Mouse (Mus musculus) B cell, adult 2 months (primary cell): Measurements from ENCODE around the gene Hdac9.
"Not testable (repeated sequence)": the region's sequence is repeated elsewhere in the genome, so short reads cannot be mapped to it uniquely, and the experiment has no call there.

ENCODE experiments used
- DNase-seq, 2 experiments: peaks; one replicate each; pipeline ENCODE4 v3.0.0; 2022

Gene Hdac9

GRCm38 (mm10) chr12:34481702-34482101 is 435.2 kb downstream of the Hdac9 start:
- no peak for DNase-seq

- no peak for DNase-seq
Measured at GRCm38 (mm10) chr12:34472949-34473651, 443.8 kb downstream of the Hdac9 start.

GRCm38 (mm10) chr12:34472542-34472941 is 444.4 kb downstream of the Hdac9 start:
- no peak for DNase-seq

- no peak for DNase-seq
Measured at GRCm38 (mm10) chr12:34461728-34462127, 455.2 kb downstream of the Hdac9 start.

- DNase-seq = no peak
Measured at GRCm38 (mm10) chr12:34452643-34453042, 464.3 kb downstream of the Hdac9 start.

GRCm38 (mm10) chr12:34451198-34451597 is 465.7 kb downstream of the Hdac9 start:
- peak; percentile 44 to 56 for DNase-seq

GRCm38 (mm10) chr12:34444724-34445123 is 472.2 kb downstream of the Hdac9 start:
- DNase-seq = not testable (repeated sequence)

GRCm38 (mm10) chr12:34440930-34441329 is 476.0 kb downstream of the Hdac9 start:
- DNase-seq = no peak

GRCm38 (mm10) chr12:34432919-34433318 is 484.0 kb downstream of the Hdac9 start:
- peak in 1 of 2 experiments; percentile 19 for DNase-seq

- DNase-seq = no peak
Measured at GRCm38 (mm10) chr12:34432461-34432860, 484.4 kb downstream of the Hdac9 start.

GRCm38 (mm10) chr12:34431832-34432231 is 485.1 kb downstream of the Hdac9 start:
- no peak for DNase-seq

GRCm38 (mm10) chr12:34425468-34425867 is 491.4 kb downstream of the Hdac9 start:
- DNase-seq = no peak

GRCm38 (mm10) chr12:34408139-34408538 is 508.8 kb downstream of the Hdac9 start:
- DNase-seq = no peak

GRCm38 (mm10) chr12:34407143-34407542 is 509.8 kb downstream of the Hdac9 start:
- DNase-seq = no peak

GRCm38 (mm10) chr12:34402065-34402464 is 514.8 kb downstream of the Hdac9 start:
- DNase-seq = no peak

- DNase-seq = no peak
Measured at GRCm38 (mm10) chr12:34398611-34399010, 518.3 kb downstream of the Hdac9 start.

GRCm38 (mm10) chr12:34394342-34394741 is 522.6 kb downstream of the Hdac9 start:
- no peak for DNase-seq

GRCm38 (mm10) chr12:34379681-34380080 is 537.2 kb downstream of the Hdac9 start:
- no peak for DNase-seq

- no peak for DNase-seq
Measured at GRCm38 (mm10) chr12:34378637-34379036, 538.3 kb downstream of the Hdac9 start.

- DNase-seq = no peak
Measured at GRCm38 (mm10) chr12:34351906-34352305, 565.0 kb downstream of the Hdac9 start.

- DNase-seq = no peak
Measured at GRCm38 (mm10) chr12:34347529-34347928, 569.4 kb downstream of the Hdac9 start.

- no peak for DNase-seq
Measured at GRCm38 (mm10) chr12:34342761-34343160, 574.1 kb downstream of the Hdac9 start.

- DNase-seq = no peak
Measured at GRCm38 (mm10) chr12:34338886-34339285, 578.0 kb downstream of the Hdac9 start.

GRCm38 (mm10) chr12:34334455-34335084 is 582.3 kb downstream of the Hdac9 start:
- no peak for DNase-seq

GRCm38 (mm10) chr12:34332884-34333283 is 584.0 kb downstream of the Hdac9 start:
- no peak for DNase-seq
